Mouse (Mus musculus): ENCODE measurements at regions not wholly inside any gene's neighbourhood (a gene's known extent, or its start where the extent isn't known, plus 50 kb on each side); places are given as distances from the start of the nearest gene placed in this dataset.

- H3K36me3 ChIP-seq (ENCODE audit: control insufficient read depth, insufficient read depth, low read length): no peaks in the 10 kb centered on the region
- no peak for ATAC-seq (ENCODE audit: low FRiP score)
- no peak overlapping the region for H3K4me2 ChIP-seq
- no peak overlapping the region for H3K27ac ChIP-seq (ENCODE audit: low read depth, low read length)
- no peak overlapping the region for H3K4me3 ChIP-seq (ENCODE audit: low read depth, low read length)
- 59% methylated on average over 1 of the region's 1 CpGs for WGBS
- no peaks in the 10 kb centered on the region for H3K9me3 ChIP-seq (ENCODE audit: control insufficient read depth, low read length)
- H3K27me3 ChIP-seq (ENCODE audit: control insufficient read depth, insufficient read depth, low read length): no peaks in the 10 kb centered on the region
- DNase-seq (ENCODE audit: low spot score, missing footprints): no peak
- no peak overlapping the region for H3K9ac ChIP-seq (ENCODE audit: low read length)
- H3K4me1 ChIP-seq (ENCODE audit: control insufficient read depth, insufficient read depth, low read length): no peaks in the 10 kb centered on the region
These were observed 1236.6 kb downstream of the Hace1 start for GRCm38 (mm10) chr10:46814271-46814670.

- H3K9me3 ChIP-seq (ENCODE audit: control insufficient read depth, low read length): no peaks in the 10 kb centered on the region
- no peak overlapping the region for H3K9ac ChIP-seq (ENCODE audit: low read length)
- no peak overlapping the region for H3K27ac ChIP-seq (ENCODE audit: low read depth, low read length)
- no peak overlapping the region for H3K4me2 ChIP-seq
- H3K4me1 ChIP-seq (ENCODE audit: control insufficient read depth, insufficient read depth, low read length): no peaks in the 10 kb centered on the region
- H3K27me3 ChIP-seq (ENCODE audit: control insufficient read depth, insufficient read depth, low read length): no peaks in the 10 kb centered on the region
- 64% methylated on average over 2 of the region's 2 CpGs for WGBS
- no peaks in the 10 kb centered on the region for H3K36me3 ChIP-seq (ENCODE audit: control insufficient read depth, insufficient read depth, low read length)
- no peak for ATAC-seq (ENCODE audit: low FRiP score)
- no peak overlapping the region for H3K4me3 ChIP-seq (ENCODE audit: low read depth, low read length)
- no peak for DNase-seq (ENCODE audit: low spot score, missing footprints)
These were observed 1241.5 kb downstream of the Hace1 start for GRCm38 (mm10) chr10:46819133-46819532.

GRCm38 (mm10) chr10:46819965-46820364, 1242.3 kb downstream of the Hace1 start:
- no peak for ATAC-seq (ENCODE audit: low FRiP score)
- H3K9me3 ChIP-seq (ENCODE audit: control insufficient read depth, low read length): no peaks in the 10 kb centered on the region
- 92% methylated on average over 1 of the region's 1 CpGs for WGBS

GRCm38 (mm10) chr10:46823837-46824236, 1246.2 kb downstream of the Hace1 start:
- H3K27ac ChIP-seq (ENCODE audit: low read depth, low read length): no peak overlapping the region

More at GRCm38 (mm10) chr10:46819965-46820364, 1242.3 kb downstream of the Hace1 start:
- Histone ChIP-seq H3K4me3 (ENCODE audit: low read depth, low read length) (no peak overlapping the region), H3K27ac (ENCODE audit: low read depth, low read length) (no peak overlapping the region), H3K4me2 (no peak overlapping the region), H3K9ac (ENCODE audit: low read length) (no peak overlapping the region), H3K36me3 (ENCODE audit: control insufficient read depth, insufficient read depth, low read length) (no peaks in the 10 kb centered on the region), H3K27me3 (ENCODE audit: control insufficient read depth, insufficient read depth, low read length) (no peaks in the 10 kb centered on the region), H3K4me1 (ENCODE audit: control insufficient read depth, insufficient read depth, low read length) (no peaks in the 10 kb centered on the region)
- DNase-seq (ENCODE audit: low spot score, missing footprints): no peak

GRCm38 (mm10) chr10:46826012-46826411, 1248.4 kb downstream of the Hace1 start:
- peak; percentile 37 for ATAC-seq (ENCODE audit: low FRiP score)

More at GRCm38 (mm10) chr10:46823837-46824236, 1246.2 kb downstream of the Hace1 start:
- 56% methylated on average over 1 of the region's 1 CpGs for WGBS
- Histone ChIP-seq H3K27me3 (ENCODE audit: control insufficient read depth, insufficient read depth, low read length) (no peaks in the 10 kb centered on the region), H3K36me3 (ENCODE audit: control insufficient read depth, insufficient read depth, low read length) (no peaks in the 10 kb centered on the region), H3K4me2 (no peak overlapping the region), H3K4me1 (ENCODE audit: control insufficient read depth, insufficient read depth, low read length) (peaks cover 6% of the 10 kb centered on the region; the same call in 1 of the 2 replicates), H3K9ac (ENCODE audit: low read length) (no peak overlapping the region), H3K9me3 (ENCODE audit: control insufficient read depth, low read length) (no peaks in the 10 kb centered on the region), H3K4me3 (ENCODE audit: low read depth, low read length) (no peak overlapping the region)
- ATAC-seq (ENCODE audit: low FRiP score): no peak
- peak; percentile 47 for DNase-seq (ENCODE audit: low spot score, missing footprints)

GRCm38 (mm10) chr10:46826639-46827038, 1249.0 kb downstream of the Hace1 start:
- ATAC-seq (ENCODE audit: low FRiP score) (no peak), DNase-seq (ENCODE audit: low spot score, missing footprints) (no peak)
- Histone ChIP-seq H3K9ac (ENCODE audit: low read length) (no peak overlapping the region), H3K4me2 (no peak overlapping the region), H3K27me3 (ENCODE audit: control insufficient read depth, insufficient read depth, low read length) (no peaks in the 10 kb centered on the region), H3K27ac (ENCODE audit: low read depth, low read length) (peak overlapping the region; percentile 59), H3K4me3 (ENCODE audit: low read depth, low read length) (no peak overlapping the region), H3K4me1 (ENCODE audit: control insufficient read depth, insufficient read depth, low read length) (peaks cover 6% of the 10 kb centered on the region; the same call in 1 of the 2 replicates), H3K36me3 (ENCODE audit: control insufficient read depth, insufficient read depth, low read length) (no peaks in the 10 kb centered on the region), H3K9me3 (ENCODE audit: control insufficient read depth, low read length) (no peaks in the 10 kb centered on the region)
- 51% methylated on average over 1 of the region's 1 CpGs for WGBS

More at GRCm38 (mm10) chr10:46826012-46826411, 1248.4 kb downstream of the Hace1 start:
- Histone ChIP-seq H3K4me1 (ENCODE audit: control insufficient read depth, insufficient read depth, low read length) (peaks cover 6% of the 10 kb centered on the region; the same call in 1 of the 2 replicates), H3K9me3 (ENCODE audit: control insufficient read depth, low read length) (no peaks in the 10 kb centered on the region), H3K27me3 (ENCODE audit: control insufficient read depth, insufficient read depth, low read length) (no peaks in the 10 kb centered on the region), H3K4me2 (no peak overlapping the region), H3K27ac (ENCODE audit: low read depth, low read length) (no peak overlapping the region), H3K9ac (ENCODE audit: low read length) (no peak overlapping the region), H3K36me3 (ENCODE audit: control insufficient read depth, insufficient read depth, low read length) (no peaks in the 10 kb centered on the region), H3K4me3 (ENCODE audit: low read depth, low read length) (no peak overlapping the region)
- DNase-seq (ENCODE audit: low spot score, missing footprints): peak; percentile 89
- WGBS: 20% methylated on average over 3 of the region's 3 CpGs

GRCm38 (mm10) chr10:46827109-46827812, 1249.6 kb downstream of the Hace1 start:
- Histone ChIP-seq H3K4me2 (no peak overlapping the region), H3K4me3 (ENCODE audit: low read depth, low read length) (no peak overlapping the region), H3K27me3 (ENCODE audit: control insufficient read depth, insufficient read depth, low read length) (no peaks in the 10 kb centered on the region), H3K9me3 (ENCODE audit: control insufficient read depth, low read length) (no peaks in the 10 kb centered on the region), H3K27ac (ENCODE audit: low read depth, low read length) (no peak overlapping the region; the same call in 1 of the 2 replicates), H3K9ac (ENCODE audit: low read length) (no peak overlapping the region), H3K36me3 (ENCODE audit: control insufficient read depth, insufficient read depth, low read length) (no peaks in the 10 kb centered on the region), H3K4me1 (ENCODE audit: control insufficient read depth, insufficient read depth, low read length) (peaks cover 6% of the 10 kb centered on the region; the same call in 1 of the 2 replicates)
- ATAC-seq (ENCODE audit: low FRiP score) (peak; percentile 86), DNase-seq (ENCODE audit: low spot score, missing footprints) (peak; percentile 90)
- WGBS: 32% methylated on average over 1 of the region's 1 CpGs

- no peaks in the 10 kb centered on the region for H3K27me3 ChIP-seq (ENCODE audit: control insufficient read depth, insufficient read depth, low read length)
- WGBS: 26% methylated on average over 2 of the region's 2 CpGs
- no peak overlapping the region; the same call in 1 of the 2 replicates for H3K27ac ChIP-seq (ENCODE audit: low read depth, low read length)
- H3K4me2 ChIP-seq: no peak overlapping the region
- no peak overlapping the region for H3K4me3 ChIP-seq (ENCODE audit: low read depth, low read length)
- H3K9me3 ChIP-seq (ENCODE audit: control insufficient read depth, low read length): no peaks in the 10 kb centered on the region
- ATAC-seq (ENCODE audit: low FRiP score): peak; percentile 57
- DNase-seq (ENCODE audit: low spot score, missing footprints): no peak
- H3K4me1 ChIP-seq (ENCODE audit: control insufficient read depth, insufficient read depth, low read length): peaks cover 6% of the 10 kb centered on the region; the same call in 1 of the 2 replicates
- no peak overlapping the region for H3K9ac ChIP-seq (ENCODE audit: low read length)
- H3K36me3 ChIP-seq (ENCODE audit: control insufficient read depth, insufficient read depth, low read length): no peaks in the 10 kb centered on the region
These were observed 1250.5 kb downstream of the Hace1 start for GRCm38 (mm10) chr10:46828164-46828563.

- no peak overlapping the region for H3K9ac ChIP-seq (ENCODE audit: low read length)
- no peaks in the 10 kb centered on the region for H3K4me1 ChIP-seq (ENCODE audit: control insufficient read depth, insufficient read depth, low read length)
- H3K36me3 ChIP-seq (ENCODE audit: control insufficient read depth, insufficient read depth, low read length): no peaks in the 10 kb centered on the region
- no peak overlapping the region for H3K4me3 ChIP-seq (ENCODE audit: low read depth, low read length)
- ATAC-seq (ENCODE audit: low FRiP score): no peak
- no peak overlapping the region for H3K27ac ChIP-seq (ENCODE audit: low read depth, low read length)
- H3K9me3 ChIP-seq (ENCODE audit: control insufficient read depth, low read length): no peaks in the 10 kb centered on the region
- WGBS: 81% methylated on average over 3 of the region's 3 CpGs
- no peak for DNase-seq (ENCODE audit: low spot score, missing footprints)
- H3K4me2 ChIP-seq: no peak overlapping the region
- H3K27me3 ChIP-seq (ENCODE audit: control insufficient read depth, insufficient read depth, low read length): no peaks in the 10 kb centered on the region
These were observed 1268.1 kb downstream of the Hace1 start for GRCm38 (mm10) chr10:46845578-46846314.
